Mouse (Mus musculus): ENCODE data around the gene Gm10037.

Gm10037 gene

GRCm38 (mm10) chr13:67876699-67877254 is 45.9 kb downstream of the Gm10037 start:
- DNase-seq = no peak

DNA sequence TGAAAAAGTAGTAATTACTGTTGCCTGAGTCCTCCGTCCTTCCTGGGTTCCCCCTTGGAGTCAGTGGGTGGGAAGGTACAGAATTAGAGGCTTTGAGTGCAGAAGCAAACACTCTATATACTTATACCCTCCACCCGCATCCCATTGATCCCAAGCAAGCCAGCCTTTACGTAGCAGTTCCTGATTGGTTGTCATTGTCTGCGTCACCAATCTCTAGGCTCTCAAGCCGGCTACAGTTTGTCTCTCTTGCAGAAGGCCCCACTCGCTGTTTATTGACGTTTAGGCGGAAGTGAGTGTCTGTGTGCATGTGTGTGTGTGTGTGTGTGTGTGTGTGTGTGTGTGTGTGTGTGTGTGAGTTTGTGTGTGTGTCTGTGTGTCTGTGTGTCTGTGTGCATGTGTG is 53.1 kb downstream of the Gm10037 start:
- no peak for DNase-seq

Measured in lung, adult 18-20 months (tissue).